Mouse (Mus musculus) neural tube, embryonic 11.5 days (tissue): ENCODE measurements around the gene Mndal. TPM values are rescaled to one million over a fixed set of nuclear protein-coding genes. Genes with fewer than 3 reads are reported as not detected.
"Not testable (repeated sequence)": the region's sequence is repeated elsewhere in the genome, so short reads cannot be mapped to it uniquely, and the experiment has no call there.

Source experiments
- ATAC-seq: fragments of 200-750 bp; cut with Nextera tagmentation; 2 replicates; pipeline ENCODE4 v1.8.0; 2017; ENCODE audit warnings: moderate number of reproducible peaks, mild to moderate bottlenecking, moderate TSS enrichment, moderate library complexity; ENCODE audit not compliant: insufficient read depth, low FRiP score, low TSS enrichment
- DNase-seq: peaks from one replicate; pipeline ENCODE4 v3.0.0-alpha.2; 2015; ENCODE audit warnings: low spot score
- H3K27ac ChIP-seq: fragments of 300-500 bp; sonication (generic); 2 replicates; pipeline ENCODE4 v1.5.1; 2014; ENCODE audit warnings: low read depth, mild to moderate bottlenecking, low read length
- H3K27me3 ChIP-seq: fragments of 300-500 bp; sonication (generic); 2 replicates; pipeline ENCODE4 v1.6.1; 2014; ENCODE audit warnings: mild to moderate bottlenecking, low read length, mixed read lengths; ENCODE audit not compliant: control insufficient read depth, insufficient read depth
- H3K36me3 ChIP-seq: fragments of 300-500 bp; sonication (generic); 2 replicates; pipeline ENCODE4 v1.6.1; 2014; ENCODE audit warnings: mild to moderate bottlenecking, low read length, moderate library complexity, mixed read lengths; ENCODE audit not compliant: control insufficient read depth, insufficient read depth
- H3K4me1 ChIP-seq: fragments of 300-500 bp; sonication (generic); 2 replicates; pipeline ENCODE4 v1.6.1; 2014; ENCODE audit warnings: low read length, mixed read lengths; ENCODE audit not compliant: control insufficient read depth, insufficient read depth
- H3K4me2 ChIP-seq: fragments of 300-500 bp; sonication (generic); 2 replicates; pipeline ENCODE4 v1.6.1; 2014; ENCODE audit warnings: low read depth, mild to moderate bottlenecking, moderate library complexity
- H3K4me3 ChIP-seq: fragments of 300-500 bp; sonication (generic); 2 replicates; pipeline ENCODE4 v1.5.1; 2014; ENCODE audit warnings: low read depth, low read length
- H3K9ac ChIP-seq: fragments of 300-500 bp; sonication (generic); 2 replicates; pipeline ENCODE4 v1.6.1; 2014; ENCODE audit warnings: mild to moderate bottlenecking, low read length
- H3K9me3 ChIP-seq: fragments of 300-500 bp; sonication (generic); 2 replicates; pipeline ENCODE4 v1.6.1; 2016; ENCODE audit warnings: low read length; ENCODE audit not compliant: control insufficient read depth
- WGBS: fragments of 180-500 bp; shearing (Covaris S2); extraction: QIAGEN DNeasy Blood & Tissue Kit; methylation state at CpG from one replicate; pipeline ENCODE4 v1.1.7; 2014; 5-methylcytosine and 5-hydroxymethylcytosine counted together
- polyA plus RNA-seq: library from polyadenylated mRNA; unstranded; fragments of >200 nt; fragmentation: Nextera tagmentation; extraction: Ambion mirVana; gene quantifications from 2 replicates; pipeline ENCODE4 v1.2.1, GENCODE M21; 2014

Mndal gene
- polyA plus RNA-seq, 1 experiment from 2014 or later = 0.48 TPM

GRCm38 (mm10) chr1:173877125-173877524 lies 65.2 kb downstream of the Mndal start:
- not testable (repeated sequence) for H3K36me3 ChIP-seq, H3K4me1 ChIP-seq, ATAC-seq, H3K27me3 ChIP-seq, H3K27ac ChIP-seq, H3K4me3 ChIP-seq, DNase-seq, H3K9me3 ChIP-seq, H3K4me2 ChIP-seq, H3K9ac ChIP-seq
- WGBS = 78% methylated on average over 1 of the region's 1 CpGs

GRCm38 (mm10) chr1:173868586-173868985 lies 73.7 kb downstream of the Mndal start:
- not testable (repeated sequence) for H3K4me2 ChIP-seq, H3K9ac ChIP-seq, DNase-seq, H3K36me3 ChIP-seq, ATAC-seq, H3K4me1 ChIP-seq, H3K27ac ChIP-seq, H3K27me3 ChIP-seq, H3K4me3 ChIP-seq, H3K9me3 ChIP-seq
- 81% methylated on average over 1 of the region's 1 CpGs for WGBS

- H3K27me3 ChIP-seq = no peaks in the 10 kb centered on the region
- H3K4me3 ChIP-seq = no peak overlapping the region
- H3K4me2 ChIP-seq = no peak overlapping the region
- no peaks in the 10 kb centered on the region for H3K9me3 ChIP-seq
- H3K27ac ChIP-seq = no peak overlapping the region
- no peaks in the 10 kb centered on the region for H3K36me3 ChIP-seq
- WGBS = 91% methylated on average over 12 of the region's 12 CpGs
- no peak for ATAC-seq
- H3K9ac ChIP-seq = no peak overlapping the region
- no peaks in the 10 kb centered on the region for H3K4me1 ChIP-seq
- DNase-seq = no peak
These were observed 75.8 kb downstream of the Mndal start for GRCm38 (mm10) chr1:173866504-173866903.

GRCm38 (mm10) chr1:173853711-173854110 lies 88.6 kb downstream of the Mndal start:
- not testable (repeated sequence) for H3K27me3 ChIP-seq, H3K4me3 ChIP-seq, H3K4me1 ChIP-seq, DNase-seq, H3K36me3 ChIP-seq, H3K4me2 ChIP-seq, ATAC-seq, H3K27ac ChIP-seq, H3K9me3 ChIP-seq, H3K9ac ChIP-seq

- not testable (repeated sequence) for H3K27ac ChIP-seq, ATAC-seq
These were observed 89.4 kb downstream of the Mndal start for GRCm38 (mm10) chr1:173852853-173853252.

GRCm38 (mm10) chr1:173846193-173846592 lies 96.1 kb downstream of the Mndal start:
- not testable (repeated sequence) for H3K4me1 ChIP-seq, H3K4me3 ChIP-seq, H3K4me2 ChIP-seq, H3K36me3 ChIP-seq, H3K9me3 ChIP-seq, DNase-seq, ATAC-seq, H3K9ac ChIP-seq, H3K27me3 ChIP-seq, H3K27ac ChIP-seq
- 84% methylated on average over 4 of the region's 4 CpGs for WGBS

More at GRCm38 (mm10) chr1:173852853-173853252, 89.4 kb downstream of the Mndal start:
- H3K4me1 ChIP-seq, H3K4me2 ChIP-seq, H3K9me3 ChIP-seq, H3K27me3 ChIP-seq, H3K36me3 ChIP-seq, H3K4me3 ChIP-seq, H3K9ac ChIP-seq: not testable (repeated sequence)
- 55% methylated on average over 4 of the region's 4 CpGs for WGBS
- DNase-seq = peak; percentile 9

GRCm38 (mm10) chr1:173844754-173845153 lies 97.5 kb downstream of the Mndal start:
- no peak overlapping the region for H3K4me3 ChIP-seq
- H3K27ac ChIP-seq = no peak overlapping the region
- no peaks in the 10 kb centered on the region for H3K9me3 ChIP-seq
- 89% methylated on average over 1 of the region's 1 CpGs for WGBS
- H3K4me2 ChIP-seq = no peak overlapping the region
- H3K27me3 ChIP-seq = no peaks in the 10 kb centered on the region
- no peaks in the 10 kb centered on the region for H3K4me1 ChIP-seq
- no peak for ATAC-seq
- H3K9ac ChIP-seq = no peak overlapping the region
- no peaks in the 10 kb centered on the region for H3K36me3 ChIP-seq
- no peak for DNase-seq

GRCm38 (mm10) chr1:173821481-173821803 lies 120.8 kb downstream of the Mndal start:
- H3K27ac ChIP-seq, H3K27me3 ChIP-seq, H3K9me3 ChIP-seq, H3K36me3 ChIP-seq, DNase-seq, H3K4me1 ChIP-seq, H3K4me3 ChIP-seq, ATAC-seq, H3K9ac ChIP-seq, H3K4me2 ChIP-seq: not testable (repeated sequence)
- 17% methylated on average over 2 of the region's 2 CpGs for WGBS

- H3K4me3 ChIP-seq, H3K36me3 ChIP-seq, H3K9ac ChIP-seq, ATAC-seq, H3K4me2 ChIP-seq, H3K27me3 ChIP-seq, H3K27ac ChIP-seq, H3K4me1 ChIP-seq, H3K9me3 ChIP-seq, DNase-seq: not testable (repeated sequence)
- WGBS = 68% methylated on average over 2 of the region's 2 CpGs
These were observed 121.4 kb downstream of the Mndal start for GRCm38 (mm10) chr1:173820794-173821480.
